Mouse (Mus musculus): Measurements from ENCODE around the gene Ip6k1. TPM values are rescaled to one million over a fixed set of nuclear protein-coding genes. Genes with fewer than 3 reads are reported as not detected.
A peak's percentile ranks its signal among the peaks of the same experiment; 100 is the strongest.

Gene Ip6k1
- polyA plus RNA-seq, 1 experiment: 222 TPM

DNA sequence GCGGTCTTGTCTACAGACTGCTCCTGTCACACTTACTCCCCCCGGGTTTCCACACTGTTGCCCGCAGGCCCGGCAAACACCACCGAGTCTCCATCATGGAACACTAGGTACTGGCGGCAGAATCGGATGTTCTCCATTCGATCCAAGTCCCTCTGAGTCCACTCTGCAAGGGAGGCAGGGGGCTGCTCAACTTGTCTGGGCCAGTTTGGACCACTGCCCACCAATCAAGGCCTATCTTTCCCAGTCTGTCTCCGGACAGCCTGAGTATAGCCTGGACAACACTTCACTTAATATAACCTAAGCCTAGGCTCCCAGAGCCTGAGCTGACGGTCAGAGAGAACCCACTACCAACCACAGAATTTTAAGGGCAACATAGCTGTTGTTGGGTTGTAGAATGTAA, 91.3 kb downstream of the Ip6k1 start:
- no peak for DNase-seq (ENCODE audit: extremely low spot score in 1 of 2, low spot score in 1 of 2)

DNA sequence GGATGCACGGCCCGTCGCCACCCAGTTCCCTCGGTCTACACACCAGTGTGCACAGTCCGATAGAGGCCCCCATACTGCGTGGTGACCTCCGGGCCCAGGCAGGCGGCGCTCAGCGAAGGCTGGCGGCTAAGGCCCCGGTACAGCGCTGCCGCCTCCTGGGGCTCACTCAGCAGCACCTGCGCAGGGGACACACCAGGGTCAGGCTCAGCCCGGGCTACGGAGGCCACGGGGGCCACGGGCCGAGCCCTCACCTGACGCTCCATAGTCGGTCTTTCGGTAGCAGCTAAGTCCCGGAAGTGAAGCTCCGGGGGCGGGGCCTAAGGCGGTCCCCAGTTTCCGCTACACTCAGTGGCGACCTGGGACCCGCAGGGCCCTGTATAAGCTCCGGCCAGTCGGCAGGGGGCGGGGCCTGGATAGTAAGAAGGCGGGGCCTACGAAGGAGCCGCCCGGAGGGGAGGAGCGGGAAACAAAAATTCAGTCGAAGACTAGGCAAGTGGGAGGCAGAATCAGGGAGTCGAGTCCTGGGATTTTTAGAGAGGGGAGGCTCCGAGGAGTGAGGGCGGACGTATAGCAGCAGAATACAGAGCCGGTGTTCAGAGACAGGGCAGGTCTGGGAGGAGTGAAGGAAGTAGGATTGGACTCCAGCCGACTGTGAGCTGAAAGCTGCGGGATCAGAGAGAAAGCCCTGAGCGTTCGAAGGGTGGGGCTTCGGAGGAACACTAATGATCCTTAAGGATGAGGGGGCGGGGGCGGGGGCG, 92.1 kb downstream of the Ip6k1 start, which contains the start of gene Apeh:
TSS of gene Apeh (minus strand) at position 423 of the 758 bp plus-strand sequence.
- DNase-seq (ENCODE audit: extremely low spot score in 1 of 2, low spot score in 1 of 2): peak; percentile 79 to 89

DNA sequence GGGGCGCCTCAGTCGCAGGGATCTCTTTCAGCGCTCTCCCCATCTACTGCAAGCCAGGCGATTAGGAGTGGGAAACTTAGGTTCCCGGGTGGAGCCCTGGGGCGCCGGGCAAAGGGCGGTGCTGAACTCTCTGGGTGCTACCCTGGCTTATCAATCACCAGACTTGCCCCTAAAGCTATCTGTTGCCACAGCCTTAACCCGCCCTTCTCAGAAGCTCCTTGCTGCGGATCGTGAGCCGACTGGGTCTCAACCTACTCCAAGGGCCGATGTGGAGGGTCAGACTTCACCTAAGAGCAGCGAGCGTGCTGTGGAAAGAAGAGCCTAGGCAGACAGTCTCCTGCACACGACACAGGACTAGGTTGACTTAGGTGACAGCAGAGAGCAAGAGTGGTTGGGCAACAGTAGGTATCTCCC, 92.7 kb downstream of the Ip6k1 start:
- no peak for DNase-seq (ENCODE audit: extremely low spot score in 1 of 2, low spot score in 1 of 2)

DNA sequence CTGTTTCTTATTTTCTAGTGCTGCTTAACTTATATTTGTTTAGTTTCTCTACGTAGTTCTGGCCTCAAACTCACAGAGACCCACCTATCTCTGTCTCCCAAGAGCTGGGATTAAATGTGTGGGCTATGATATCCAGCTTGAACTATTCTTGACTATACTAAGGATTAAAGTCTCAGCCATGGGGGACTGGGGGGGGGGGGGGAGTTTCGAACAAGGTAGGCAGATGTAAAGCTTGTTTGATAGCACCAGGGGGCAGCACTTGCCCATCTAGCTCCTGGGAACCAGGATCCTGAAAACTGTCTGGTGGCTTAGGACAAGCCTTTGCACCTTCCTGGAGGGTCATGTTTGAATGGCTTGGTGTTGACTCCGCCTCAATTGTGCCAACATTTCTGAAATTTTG, 93.2 kb downstream of the Ip6k1 start:
- DNase-seq (ENCODE audit: extremely low spot score in 1 of 2, low spot score in 1 of 2): peak in 1 of 2 experiments; percentile 77

DNA sequence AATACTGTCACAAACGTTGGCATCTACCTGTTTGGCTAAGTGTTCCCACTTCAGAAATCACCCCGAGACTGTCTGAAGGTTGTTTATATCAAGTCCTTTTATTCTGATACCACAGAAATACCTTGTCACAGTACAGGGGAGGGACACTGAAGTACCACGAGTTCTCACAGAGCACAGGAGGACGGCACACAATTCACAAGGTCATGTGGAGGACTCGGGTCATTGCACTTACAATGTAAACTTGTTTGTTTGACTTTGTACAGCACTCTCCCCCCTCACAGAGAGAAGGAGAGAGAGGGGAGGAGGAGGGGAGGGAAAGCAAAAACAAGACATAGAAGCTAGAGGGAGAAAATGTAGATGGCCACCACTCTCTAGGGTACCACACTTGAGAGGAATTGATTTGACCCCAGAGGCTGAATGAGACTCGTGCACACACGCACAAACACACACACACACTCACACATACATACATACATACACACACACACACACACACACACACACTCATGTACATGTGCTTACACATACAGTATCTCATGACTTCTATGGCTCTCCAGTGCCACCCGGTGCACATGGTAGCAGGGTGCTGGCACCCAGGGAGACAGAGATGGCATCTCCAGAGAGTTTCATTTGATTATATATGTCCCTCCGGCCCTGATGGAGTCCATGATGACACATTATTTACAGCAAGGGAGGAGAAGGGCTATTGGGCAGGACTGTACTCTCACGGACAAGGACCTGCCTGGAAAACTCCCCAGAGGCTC, 93.8 kb downstream of the Ip6k1 start:
- no peak for DNase-seq (ENCODE audit: extremely low spot score in 1 of 2, low spot score in 1 of 2)

Other genes with a start within 250 kb of the Ip6k1 start
- gene Rbm5, start 231.5 kb upstream of the Ip6k1 start, polyA plus RNA-seq (2012; rRNA removed): 152 and 180 TPM in 2 replicates
- gene Rbm6, start 129.3 kb upstream of the Ip6k1 start, polyA plus RNA-seq (2012; rRNA removed): 70.3 and 70.8 TPM in 2 replicates
- gene Mon1a, start 114.3 kb upstream of the Ip6k1 start, polyA plus RNA-seq (2012; rRNA removed): 28.2 and 28.5 TPM in 2 replicates
- 1.2 and 2.1 TPM in 2 replicates for gene Mst1r, start 95.6 kb upstream of the Ip6k1 start, polyA plus RNA-seq (2012; rRNA removed)
- not detected in 2 replicates for gene Actl11, start 74.0 kb upstream of the Ip6k1 start, polyA plus RNA-seq (2012; rRNA removed)
- 405 and 456 TPM in 2 replicates for gene Camkv, start 66.8 kb upstream of the Ip6k1 start, polyA plus RNA-seq (2012; rRNA removed)
- 21.0 and 21.2 TPM in 2 replicates for gene Traip, start 52.4 kb upstream of the Ip6k1 start, polyA plus RNA-seq (2012; rRNA removed)
- 15.6 and 16.7 TPM in 2 replicates for gene Uba7, start 27.0 kb upstream of the Ip6k1 start, polyA plus RNA-seq (2012; rRNA removed)
- gene Gm20661, start 19.4 kb upstream of the Ip6k1 start, polyA plus RNA-seq (2012; rRNA removed): 0.18 and 0.34 TPM in 2 replicates
- gene Inka1, start 16.6 kb upstream of the Ip6k1 start, polyA plus RNA-seq (2012; rRNA removed): 6.1 and 8.2 TPM in 2 replicates
- gene Cdhr4, start 10.0 kb upstream of the Ip6k1 start, polyA plus RNA-seq (2012; rRNA removed): 1.5 and 2.8 TPM in 2 replicates
- 7.1 and 7.7 TPM in 2 replicates for gene Gm20662, start 6.2 kb upstream of the Ip6k1 start, polyA plus RNA-seq (2012; rRNA removed)
- gene Gmppb, start 46.7 kb downstream of the Ip6k1 start, polyA plus RNA-seq (2012; rRNA removed): 13.7 and 37.5 TPM in 2 replicates
- gene Amigo3, start 50.7 kb downstream of the Ip6k1 start, polyA plus RNA-seq (2012; rRNA removed): 1.4 and 1.6 TPM in 2 replicates
- 0.04 and 0.19 TPM in 2 replicates for gene Mst1, start 77.9 kb downstream of the Ip6k1 start, polyA plus RNA-seq (2012; rRNA removed)
- 87.8 and 92.0 TPM in 2 replicates for gene Rnf123, start 80.8 kb downstream of the Ip6k1 start, polyA plus RNA-seq (2012; rRNA removed)
- gene Apeh, start 92.1 kb downstream of the Ip6k1 start, polyA plus RNA-seq (2012; rRNA removed): 32.7 and 32.9 TPM in 2 replicates
- 95.0 and 100 TPM in 2 replicates for gene Bsn, start 187.9 kb downstream of the Ip6k1 start, polyA plus RNA-seq (2012; rRNA removed)

Measured in frontal cortex, adult 2 months (tissue).